Mouse (Mus musculus) lung, adult 10 weeks (tissue): Measurements from ENCODE around the gene Olfr536. TPM values are rescaled to one million over a fixed set of nuclear protein-coding genes. Genes with fewer than 3 reads are reported as not detected.

ENCODE experiments used
- polyA plus RNA-seq: library from polyadenylated mRNA; stranded (reverse); fragments of 350-450 nt; fragmentation: Illumina TruSeq; extraction: RNeasy Lipid Tissue Mini Kit (QIAGEN cat#74804); gene quantifications from one replicate; pipeline ENCODE4 v1.2.3, GENCODE M21; 2014; ENCODE audit warnings: low read depth, low replicate concordance; ENCODE audit not compliant: insufficient read depth

Olfr536 gene
- not detected for polyA plus RNA-seq

GRCm38 (mm10) chr7:140507346-140508021, at the start of gene Olfr536:
TSS of gene Olfr536 (minus strand) at chr7:140507396.

DNA sequence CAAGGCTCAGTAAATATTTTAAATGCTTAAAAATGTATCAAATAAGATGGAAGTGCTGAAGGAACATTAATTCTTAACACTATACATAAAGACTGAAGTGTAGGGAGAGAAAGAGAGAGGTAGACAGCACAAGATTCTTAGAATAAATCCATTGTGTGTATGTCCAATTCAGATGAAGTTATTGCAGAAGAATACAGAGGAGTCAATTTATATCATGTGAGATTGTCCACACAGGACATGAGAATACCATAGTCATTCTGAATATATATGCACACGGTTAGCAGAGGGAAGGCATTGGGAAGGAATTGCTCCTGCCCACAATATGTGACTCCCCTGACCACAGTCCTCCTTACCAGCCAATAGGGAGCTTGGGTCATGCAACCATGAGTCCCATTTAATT, 23.3 kb downstream of the Olfr536 start, which contains the start of gene Olfr535:
TSS of gene Olfr535 (plus strand) at position 301 of the 400 bp plus-strand sequence.

GRCm38 (mm10) chr7:140463070-140463469, 44.1 kb downstream of the Olfr536 start, which contains the start of gene Olfr533:
TSS of gene Olfr533 (plus strand) at chr7:140463370.

Other genes starting within 250 kb of the Olfr536 start
- not detected for gene Olfr525, start 186.5 kb downstream of the Olfr536 start, polyA plus RNA-seq
- gene Olfr527, start 173.4 kb downstream of the Olfr536 start, polyA plus RNA-seq = not detected
- not detected for gene Olfr60, start 145.7 kb downstream of the Olfr536 start, polyA plus RNA-seq
- gene Olfr530, start 131.1 kb downstream of the Olfr536 start, polyA plus RNA-seq = not detected
- not detected for gene Olfr531, start 104.5 kb downstream of the Olfr536 start, polyA plus RNA-seq
- not detected for gene Olfr532, start 85.8 kb downstream of the Olfr536 start, polyA plus RNA-seq
- not detected for gene Olfr533, start 44.0 kb downstream of the Olfr536 start, polyA plus RNA-seq
- gene Olfr535, start 23.2 kb downstream of the Olfr536 start, polyA plus RNA-seq = not detected
- not detected for gene Olfr538, start 60.5 kb upstream of the Olfr536 start, polyA plus RNA-seq
- gene Olfr46, start 93.9 kb upstream of the Olfr536 start, polyA plus RNA-seq = not detected
- gene Olfr61, start 121.6 kb upstream of the Olfr536 start, polyA plus RNA-seq = not detected
- not detected for gene Olfr53, start 139.1 kb upstream of the Olfr536 start, polyA plus RNA-seq
- gene Olfr539, start 152.5 kb upstream of the Olfr536 start, polyA plus RNA-seq = not detected
- not detected for gene Olfr45, start 174.6 kb upstream of the Olfr536 start, polyA plus RNA-seq
- not detected for gene Olfr541, start 189.9 kb upstream of the Olfr536 start, polyA plus RNA-seq